Mouse (Mus musculus): ENCODE data around the gene Gm20479. TPM values are rescaled to one million over a fixed set of nuclear protein-coding genes. Genes with fewer than 3 reads are reported as not detected.
A peak's percentile ranks its signal among the peaks of the same experiment; 100 is the strongest.

The Gm20479 gene
- total RNA-seq, 1 experiment from 2014 or later = not detected

GRCm38 (mm10) chr7:27337175-27337853 lies 19.9 kb downstream of the Gm20479 start, which contains the start of gene Ltbp4:
Gene Ltbp4, minus strand, starts transcription at chr7:27337692.
- ATAC-seq (replicated peaks; ENCODE audit: insufficient number of reproducible peaks, low FRiP score, low TSS enrichment, poor library complexity, severe bottlenecking) = no peak

GRCm38 (mm10) chr7:27335928-27336823 lies 21.0 kb downstream of the Gm20479 start:
- ATAC-seq (replicated peaks; ENCODE audit: insufficient number of reproducible peaks, low FRiP score, low TSS enrichment, poor library complexity, severe bottlenecking) = peak; percentile 81

GRCm38 (mm10) chr7:27335011-27335720 lies 22.1 kb downstream of the Gm20479 start:
- no peak for ATAC-seq (replicated peaks; ENCODE audit: insufficient number of reproducible peaks, low FRiP score, low TSS enrichment, poor library complexity, severe bottlenecking)

- no peak for ATAC-seq (replicated peaks; ENCODE audit: insufficient number of reproducible peaks, low FRiP score, low TSS enrichment, poor library complexity, severe bottlenecking)
These were observed 22.8 kb downstream of the Gm20479 start for GRCm38 (mm10) chr7:27334405-27334911.

GRCm38 (mm10) chr7:27333316-27333941 lies 23.8 kb downstream of the Gm20479 start:
- no peak for ATAC-seq (replicated peaks; ENCODE audit: insufficient number of reproducible peaks, low FRiP score, low TSS enrichment, poor library complexity, severe bottlenecking)

- ATAC-seq (replicated peaks; ENCODE audit: insufficient number of reproducible peaks, low FRiP score, low TSS enrichment, poor library complexity, severe bottlenecking) = peak; percentile 24; the same call in 1 of the 2 replicates
These were observed 24.6 kb downstream of the Gm20479 start for GRCm38 (mm10) chr7:27332353-27333199.

GRCm38 (mm10) chr7:27331854-27332253 lies 25.4 kb downstream of the Gm20479 start:
- no peak for ATAC-seq (replicated peaks; ENCODE audit: insufficient number of reproducible peaks, low FRiP score, low TSS enrichment, poor library complexity, severe bottlenecking)

GRCm38 (mm10) chr7:27331541-27331851 lies 25.7 kb downstream of the Gm20479 start:
- no peak for ATAC-seq (replicated peaks; ENCODE audit: insufficient number of reproducible peaks, low FRiP score, low TSS enrichment, poor library complexity, severe bottlenecking)

GRCm38 (mm10) chr7:27330709-27331540 lies 26.3 kb downstream of the Gm20479 start:
- peak; percentile 60 for ATAC-seq (replicated peaks; ENCODE audit: insufficient number of reproducible peaks, low FRiP score, low TSS enrichment, poor library complexity, severe bottlenecking)

- ATAC-seq (replicated peaks; ENCODE audit: insufficient number of reproducible peaks, low FRiP score, low TSS enrichment, poor library complexity, severe bottlenecking) = no peak
These were observed 27.2 kb downstream of the Gm20479 start for GRCm38 (mm10) chr7:27329981-27330380.

- ATAC-seq (replicated peaks; ENCODE audit: insufficient number of reproducible peaks, low FRiP score, low TSS enrichment, poor library complexity, severe bottlenecking) = peak; percentile 53
These were observed 27.8 kb downstream of the Gm20479 start for GRCm38 (mm10) chr7:27329326-27329947.

GRCm38 (mm10) chr7:27328648-27329047 lies 28.6 kb downstream of the Gm20479 start:
- no peak for ATAC-seq (replicated peaks; ENCODE audit: insufficient number of reproducible peaks, low FRiP score, low TSS enrichment, poor library complexity, severe bottlenecking)

- ATAC-seq (replicated peaks; ENCODE audit: insufficient number of reproducible peaks, low FRiP score, low TSS enrichment, poor library complexity, severe bottlenecking) = no peak
These were observed 29.1 kb downstream of the Gm20479 start for GRCm38 (mm10) chr7:27328161-27328560.

- no peak for ATAC-seq (replicated peaks; ENCODE audit: insufficient number of reproducible peaks, low FRiP score, low TSS enrichment, poor library complexity, severe bottlenecking)
These were observed 29.7 kb downstream of the Gm20479 start for GRCm38 (mm10) chr7:27327500-27327899.

GRCm38 (mm10) chr7:27326101-27326880 lies 30.9 kb downstream of the Gm20479 start:
- no peak for ATAC-seq (replicated peaks; ENCODE audit: insufficient number of reproducible peaks, low FRiP score, low TSS enrichment, poor library complexity, severe bottlenecking)

- no peak for ATAC-seq (replicated peaks; ENCODE audit: insufficient number of reproducible peaks, low FRiP score, low TSS enrichment, poor library complexity, severe bottlenecking)
These were observed 31.5 kb downstream of the Gm20479 start for GRCm38 (mm10) chr7:27325697-27326096.
